Mouse (Mus musculus) cortical plate, adult 2 months (tissue): ENCODE measurements around the gene Npepl1. TPM values are rescaled to one million over a fixed set of nuclear protein-coding genes. Genes with fewer than 3 reads are reported as not detected.

Experiments used
- H3K27ac ChIP-seq: fragments of 200-500 bp; 2 replicates; pipeline ENCODE4 v1.5.1; 2012; ENCODE audit warnings: low read length, control low read depth, inconsistent platforms; ENCODE audit not compliant: insufficient read depth
- H3K4me1 ChIP-seq: fragments of 200-500 bp; 2 replicates; pipeline ENCODE4 v1.6.1; 2011; ENCODE audit warnings: low read length; ENCODE audit not compliant: control insufficient read depth, insufficient read depth
- H3K4me3 ChIP-seq: fragments of 200-500 bp; 2 replicates; pipeline ENCODE4 v1.5.1; 2011; ENCODE audit warnings: mild to moderate bottlenecking, low read length, control low read depth; ENCODE audit not compliant: insufficient read depth
- CTCF ChIP-seq: fragments of 200-500 bp; IDR thresholded peaks from 2 replicates; pipeline ENCODE4 v1.5.1; 2011; ENCODE audit warnings: mild to moderate bottlenecking, control low read depth, low read length; ENCODE audit not compliant: insufficient read depth; ENCODE audit errors: extremely low read depth
- POLR2A ChIP-seq: fragments of 200-500 bp; IDR thresholded peaks from 2 replicates; pipeline ENCODE4 v1.6.1; 2011; ENCODE audit warnings: mild to moderate bottlenecking, low read length, control low read depth; ENCODE audit not compliant: insufficient read depth; ENCODE audit errors: extremely low read depth
- polyA plus RNA-seq: library from polyadenylated mRNA; depleted of rRNA; stranded (reverse); fragments of >200 nt; gene quantifications from 2 replicates; pipeline ENCODE4 v1.2.3, GENCODE M21; 2012

Gene Npepl1
- polyA plus RNA-seq, 1 experiment, result 25.2 TPM

DNA sequence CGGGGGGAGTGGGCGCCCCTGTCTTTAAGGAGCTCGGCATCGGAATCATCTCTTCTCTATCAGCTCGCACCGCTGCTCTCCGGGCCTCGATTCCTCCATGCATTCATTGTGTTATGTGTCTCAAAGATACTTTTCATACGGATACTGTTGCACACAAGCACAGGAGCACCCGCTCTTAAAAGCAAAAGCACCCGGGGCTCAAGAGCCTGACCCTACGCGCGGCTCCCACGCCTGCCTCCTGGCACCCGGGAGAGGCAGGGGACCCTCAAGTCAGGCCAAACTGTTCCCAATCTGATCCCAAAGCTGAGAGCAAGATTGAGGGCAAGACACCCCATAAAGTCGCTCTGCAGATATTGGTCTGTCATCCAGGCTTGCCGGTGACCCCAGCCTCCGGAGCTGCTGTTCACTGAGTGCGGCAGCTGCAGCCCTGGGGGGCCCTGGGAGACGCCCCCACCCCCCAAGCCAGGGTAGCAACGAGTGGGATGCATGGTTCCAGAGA lies 35.0 kb upstream of the Npepl1 start:
- TF ChIP-seq CTCF (no peak), POLR2A (no peak)
- Histone ChIP-seq H3K4me1 (peaks cover 2% of the 10 kb centered on the region; the same call in 1 of the 2 replicates), H3K4me3 (no peak overlapping the region), H3K27ac (no peak overlapping the region)

DNA sequence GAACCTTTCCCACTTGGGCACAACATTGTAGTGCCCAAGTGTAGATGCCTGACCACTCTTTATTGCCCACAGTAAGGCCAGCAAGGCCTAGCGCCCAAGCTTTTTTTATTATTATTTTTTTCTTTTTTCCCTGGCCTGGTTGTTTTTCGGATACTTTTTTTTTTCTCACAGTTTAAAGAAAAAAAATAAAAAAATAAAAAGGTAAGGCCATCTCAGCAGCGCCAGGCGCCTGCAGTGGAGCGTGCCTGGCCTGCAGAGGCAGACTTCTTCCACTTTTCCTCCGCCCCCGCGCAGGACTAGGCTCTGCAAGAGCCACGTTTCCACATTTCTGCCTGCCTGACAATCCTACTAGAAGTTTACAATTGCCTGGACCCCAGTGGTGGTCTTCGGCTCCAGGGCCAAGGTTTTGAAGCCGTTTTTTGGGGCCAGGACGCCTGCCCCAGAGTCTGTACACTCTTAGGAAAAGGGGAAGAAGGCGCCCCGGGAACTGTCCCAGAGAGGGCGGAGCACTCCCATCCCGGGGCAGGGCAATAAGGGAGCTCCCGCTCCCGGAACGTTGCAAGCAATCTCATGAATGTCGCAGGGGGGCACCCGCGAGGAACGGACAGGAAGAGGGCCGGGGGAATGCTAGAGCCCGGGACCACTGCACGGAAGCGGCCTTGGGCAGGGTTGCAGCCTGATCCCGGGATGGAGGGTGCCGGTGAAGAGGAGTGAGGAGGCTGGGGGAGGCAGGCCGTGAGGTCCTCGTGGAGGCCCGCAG lies 34.3 kb upstream of the Npepl1 start, which contains the start of gene Stx16:
Stx16 (plus strand) TSS at position 636 of the 760 bp plus-strand sequence.
- Histone ChIP-seq H3K4me1 (peaks cover 2% of the 10 kb centered on the region; the same call in 1 of the 2 replicates), H3K27ac (peak within 1 kb of the TSS; percentile 89), H3K4me3 (peak within 1 kb of the TSS; percentile 85)
- no peak for TF ChIP-seq CTCF
- TF ChIP-seq POLR2A, result peak; percentile 64; the same call in 1 of the 2 replicates

DNA sequence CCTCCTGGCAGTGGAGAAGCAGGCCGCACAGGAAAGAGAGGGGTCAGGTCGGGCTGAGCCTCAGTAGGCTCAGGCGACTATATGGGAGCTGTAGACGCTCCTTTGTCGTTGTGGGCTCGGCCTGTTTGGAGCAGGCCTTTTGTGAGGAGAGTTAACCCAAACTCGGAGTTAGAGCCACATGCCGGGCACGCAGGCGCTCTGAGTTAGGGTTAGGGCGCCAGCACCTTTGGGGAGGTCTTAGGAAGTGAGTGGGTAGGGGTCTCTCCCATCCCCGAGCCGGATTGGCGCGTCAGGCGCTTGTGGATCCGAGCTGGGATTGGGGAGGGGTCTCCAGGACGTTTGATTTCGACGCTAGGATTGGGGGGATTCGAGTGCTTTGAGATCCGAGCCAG lies 33.7 kb upstream of the Npepl1 start:
- peak overlapping the region; percentile 34; the same call in 1 of the 2 replicates for H3K27ac ChIP-seq
- no peak for TF ChIP-seq CTCF
- no peak for TF ChIP-seq POLR2A
- H3K4me1 ChIP-seq, result peaks cover 2% of the 10 kb centered on the region; the same call in 1 of the 2 replicates
- peak overlapping the region; percentile 85 for H3K4me3 ChIP-seq

DNA sequence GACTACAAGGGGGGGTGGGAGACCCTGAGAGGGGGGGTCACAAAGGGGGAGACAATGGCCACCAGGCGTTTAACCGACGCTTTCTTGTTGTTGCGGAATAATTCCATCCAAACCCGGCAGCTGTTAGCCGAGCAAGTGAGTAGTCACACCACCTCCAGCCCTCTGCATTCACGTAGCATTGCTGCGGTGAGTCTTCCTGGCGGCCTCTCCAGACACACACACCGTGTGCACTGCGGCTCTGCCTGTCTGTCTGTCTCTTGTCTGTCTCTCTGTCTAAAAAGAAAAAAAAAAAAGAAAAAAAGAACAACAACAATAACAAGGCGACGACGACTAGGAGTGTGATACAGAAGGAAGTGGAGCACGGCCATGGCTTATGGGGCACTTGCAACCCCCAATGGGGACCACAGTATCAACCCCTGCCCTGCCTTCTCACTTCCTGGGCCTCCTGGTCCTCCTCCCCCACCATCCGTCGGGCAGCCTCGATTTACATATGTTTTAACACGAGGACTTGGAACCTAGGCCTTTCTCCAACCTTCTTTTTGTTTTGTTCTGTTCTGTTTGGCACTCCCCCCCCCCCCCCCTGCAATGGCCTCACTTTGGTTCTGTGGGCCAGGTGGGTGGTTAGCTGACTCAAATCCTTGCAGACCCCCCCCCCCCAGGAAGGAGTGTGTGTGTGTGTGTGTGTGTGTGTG lies 33.0 kb upstream of the Npepl1 start:
- Histone ChIP-seq H3K4me1 (peaks cover 2% of the 10 kb centered on the region; the same call in 1 of the 2 replicates), H3K4me3 (peak overlapping the region; percentile 85), H3K27ac (no peak overlapping the region)
- no peak for TF ChIP-seq CTCF
- 0 out of 2 replicates have a peak, but pooled peaks have one; percentile 14 for TF ChIP-seq POLR2A

DNA sequence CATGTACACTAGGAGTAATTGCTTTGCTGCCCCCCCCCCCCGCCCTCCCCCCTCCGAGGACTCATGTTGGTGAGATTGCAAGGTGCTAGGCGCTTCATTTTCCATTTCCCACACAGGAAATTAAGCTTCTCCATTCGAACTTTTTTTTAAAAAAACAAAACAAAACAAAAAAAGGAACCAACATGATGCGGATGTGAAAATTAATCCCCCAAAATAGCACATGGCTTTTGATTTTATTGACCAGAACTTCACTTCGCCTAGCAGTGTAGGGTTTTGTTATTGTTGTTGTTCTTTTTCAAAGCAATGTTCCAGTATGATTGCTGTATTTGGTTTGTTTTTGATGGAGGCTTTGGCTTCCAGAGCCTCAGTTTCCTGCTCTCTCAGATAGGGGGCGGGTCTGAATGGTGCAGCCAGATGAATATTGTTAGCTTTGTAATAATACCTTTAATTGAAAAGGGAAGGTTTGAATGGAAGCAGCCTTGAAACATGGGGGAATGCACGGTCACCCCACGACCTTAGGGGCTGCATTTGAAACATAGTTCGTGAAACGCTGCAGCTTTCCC lies 32.3 kb upstream of the Npepl1 start:
- Histone ChIP-seq H3K4me1 (peaks cover 2% of the 10 kb centered on the region; the same call in 1 of the 2 replicates), H3K27ac (no peak overlapping the region), H3K4me3 (no peak overlapping the region; the same call in 1 of the 2 replicates)
- no peak for TF ChIP-seq POLR2A
- no peak for TF ChIP-seq CTCF

DNA sequence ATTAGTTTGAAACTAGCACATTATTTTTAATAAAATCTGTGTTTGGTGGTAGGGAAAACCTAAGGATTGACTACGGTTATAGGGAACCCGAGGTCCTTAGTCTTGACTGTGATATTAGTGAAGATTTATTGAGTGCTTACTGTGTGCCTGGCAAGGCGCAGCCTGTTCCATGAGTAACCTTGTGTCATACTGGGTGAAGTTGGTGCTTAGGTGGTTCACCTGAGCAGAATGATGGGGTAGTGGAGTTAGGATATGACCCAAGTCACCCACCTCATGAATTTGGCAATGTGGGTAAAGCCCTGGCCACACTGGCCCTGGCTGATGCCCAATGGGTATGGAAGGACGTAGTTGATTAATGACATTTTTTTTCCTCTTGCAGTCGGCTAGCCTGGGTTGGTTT lies 28.3 kb upstream of the Npepl1 start:
- H3K4me3 ChIP-seq, result no peak overlapping the region

DNA sequence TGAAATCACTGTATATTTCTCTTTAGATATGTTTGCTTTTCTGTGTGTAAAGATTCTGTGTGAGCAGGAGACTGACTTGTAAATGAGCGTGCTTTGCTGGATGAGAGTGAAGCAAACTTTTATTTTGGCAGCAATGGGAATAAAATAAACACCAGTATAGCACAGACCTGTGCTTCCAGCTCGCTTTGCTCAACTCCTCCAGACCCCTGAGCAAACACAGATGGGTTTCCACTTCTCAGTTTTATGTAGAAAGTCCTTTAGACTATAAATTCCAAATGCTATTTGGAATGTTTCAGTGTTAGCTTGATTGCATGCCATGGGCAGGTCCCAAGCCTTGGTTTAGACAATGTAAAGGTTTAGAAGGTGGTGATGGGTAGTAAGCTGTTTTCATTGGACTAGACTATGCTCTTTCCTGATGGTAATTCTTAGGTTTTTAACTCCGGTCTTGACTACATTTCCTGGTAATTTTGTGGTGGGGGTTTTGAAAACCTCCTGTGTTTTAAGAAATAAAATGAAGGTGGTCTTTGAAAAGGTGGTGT lies 27.7 kb upstream of the Npepl1 start:
- H3K4me1 ChIP-seq, result no peaks in the 10 kb centered on the region; the same call in 1 of the 2 replicates
- no peak overlapping the region for H3K27ac ChIP-seq
- no peak overlapping the region for H3K4me3 ChIP-seq
- TF ChIP-seq POLR2A (no peak), CTCF (no peak)

More for the DNA sequence above, 28.3 kb upstream of the Npepl1 start:
- no peak for TF ChIP-seq POLR2A
- no peaks in the 10 kb centered on the region; the same call in 1 of the 2 replicates for H3K4me1 ChIP-seq
- H3K27ac ChIP-seq, result no peak overlapping the region

DNA sequence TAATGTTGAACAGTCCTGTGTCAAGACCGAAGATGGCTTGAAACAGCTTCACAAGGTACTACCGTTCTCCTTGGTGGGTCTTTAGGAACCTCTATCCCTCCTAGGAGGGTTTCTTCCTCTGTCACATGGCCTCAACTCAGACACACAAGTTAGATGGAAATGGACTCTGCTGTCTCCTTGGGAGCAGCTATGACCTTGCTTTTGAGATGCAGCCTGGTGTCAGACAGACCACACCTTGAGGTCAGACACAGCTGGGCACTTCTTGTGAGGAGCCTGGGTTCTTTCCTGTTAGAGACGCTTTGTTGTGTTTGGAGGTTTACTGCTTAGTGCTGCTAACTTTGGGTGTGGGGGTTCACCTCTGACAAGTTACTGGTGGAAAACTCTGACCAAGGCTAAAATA lies 15.1 kb upstream of the Npepl1 start:
- TF ChIP-seq POLR2A (no peak), CTCF (no peak)
- Histone ChIP-seq H3K4me1 (no peaks in the 10 kb centered on the region), H3K4me3 (no peak overlapping the region), H3K27ac (no peak overlapping the region)

DNA sequence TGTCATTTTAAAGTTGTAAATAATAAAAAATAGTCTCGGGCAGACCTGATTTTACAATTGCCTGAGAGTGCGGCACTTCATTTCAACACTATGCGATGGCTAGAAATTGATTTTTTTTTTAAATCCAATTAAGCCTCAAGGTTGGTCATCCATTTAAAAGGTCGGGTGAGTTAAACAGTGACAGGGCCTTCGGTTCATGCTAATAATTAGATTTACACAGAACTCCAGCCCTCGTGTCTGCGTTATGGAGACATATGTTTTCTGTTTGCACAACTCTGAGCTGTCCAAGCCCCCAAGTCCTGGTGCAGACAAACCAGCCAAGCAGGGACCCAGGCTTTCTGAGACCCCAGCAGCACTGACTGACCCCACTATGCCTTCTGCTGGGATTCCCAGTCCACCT lies 7.8 kb upstream of the Npepl1 start:
- H3K4me3 ChIP-seq, result no peak overlapping the region
- TF ChIP-seq POLR2A, result no peak
- TF ChIP-seq CTCF, result no peak
- H3K4me1 ChIP-seq, result no peaks in the 10 kb centered on the region
- no peak overlapping the region for H3K27ac ChIP-seq
